Mouse (Mus musculus): ENCODE measurements around the gene Sf3a2. TPM values are rescaled to one million over a fixed set of nuclear protein-coding genes. Genes with fewer than 3 reads are reported as not detected.
"Not testable (repeated sequence)": the region's sequence is repeated elsewhere in the genome, so short reads cannot be mapped to it uniquely, and the experiment has no call there.

The Sf3a2 gene
- polyA plus RNA-seq, 1 experiment: 413 TPM

GRCm38 (mm10) chr10:80808099-80808984 is 10.3 kb downstream of the Sf3a2 start:
- H3K36me3 ChIP-seq (replicated peaks; ENCODE audit: low read length): peaks cover 39% of the 10 kb centered on the region

DNA sequence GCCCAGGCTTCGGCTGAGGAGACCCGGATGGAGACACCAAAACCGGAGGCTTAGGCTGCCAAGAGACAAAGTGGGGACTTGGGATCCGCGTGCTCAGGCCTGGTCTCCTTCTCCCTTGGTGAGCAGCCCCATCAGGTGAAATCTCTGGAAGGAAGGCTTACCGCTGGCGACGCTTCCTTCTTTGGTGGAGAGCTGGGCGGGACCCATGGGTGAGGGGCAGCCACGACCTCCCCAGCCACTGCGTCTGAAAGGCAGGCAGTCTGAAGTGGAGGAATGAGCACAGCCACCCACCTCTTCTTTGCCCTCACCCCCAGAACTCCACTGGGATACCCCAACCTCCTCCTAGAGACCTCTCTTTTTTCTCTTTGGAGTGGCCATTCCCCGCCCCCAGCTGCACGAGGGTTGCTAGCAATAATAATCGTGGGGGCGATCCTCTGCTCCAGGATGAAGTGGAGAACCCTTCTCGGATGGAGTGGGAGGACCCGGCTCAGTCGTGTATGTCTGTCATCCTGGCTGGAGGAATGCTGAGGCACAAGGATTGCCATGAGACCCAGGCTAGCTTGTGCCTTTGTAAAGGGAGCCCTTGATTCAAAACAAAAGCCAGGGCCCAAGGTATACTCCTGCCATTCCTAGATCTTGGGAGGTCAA is 11.1 kb downstream of the Sf3a2 start:
- H3K27me3 ChIP-seq (replicated peaks): peaks cover 47% of the 10 kb centered on the region
- peak overlapping the region; percentile 64 for H3K4me3 ChIP-seq (replicated peaks)

More at GRCm38 (mm10) chr10:80808099-80808984, 10.3 kb downstream of the Sf3a2 start:
- Histone ChIP-seq H3K4me1 (peaks cover 65% of the 10 kb centered on the region), H3K9me3 (no peaks in the 10 kb centered on the region), H3K27me3 (replicated peaks) (peaks cover 43% of the 10 kb centered on the region), H3K4me3 (replicated peaks) (peak overlapping the region; percentile 64)
- no peak for TF ChIP-seq GATA1 (IDR thresholded peaks at IDR 0.05; ENCODE audit: borderline replicate concordance, low read length)

GRCm38 (mm10) chr10:80810084-80810483 is 12.1 kb downstream of the Sf3a2 start:
- Histone ChIP-seq H3K27me3 (replicated peaks) (peaks cover 49% of the 10 kb centered on the region), H3K4me1 (peaks cover 71% of the 10 kb centered on the region), H3K36me3 (replicated peaks; ENCODE audit: low read length) (peaks cover 21% of the 10 kb centered on the region), H3K9me3 (no peaks in the 10 kb centered on the region), H3K4me3 (replicated peaks) (peak overlapping the region; percentile 67)
- no peak for TF ChIP-seq FLI1 (IDR thresholded peaks at IDR 0.05; ENCODE audit: low read length)
- no peak for TF ChIP-seq GATA1 (IDR thresholded peaks at IDR 0.05; ENCODE audit: borderline replicate concordance, low read length)

More for the DNA sequence above, 11.1 kb downstream of the Sf3a2 start:
- Histone ChIP-seq H3K9me3 (no peaks in the 10 kb centered on the region), H3K36me3 (replicated peaks; ENCODE audit: low read length) (peaks cover 31% of the 10 kb centered on the region), H3K4me1 (peaks cover 68% of the 10 kb centered on the region)
- TF ChIP-seq GATA1 (IDR thresholded peaks at IDR 0.05; ENCODE audit: borderline replicate concordance, low read length) (no peak), FLI1 (IDR thresholded peaks at IDR 0.05; ENCODE audit: low read length) (no peak)

DNA sequence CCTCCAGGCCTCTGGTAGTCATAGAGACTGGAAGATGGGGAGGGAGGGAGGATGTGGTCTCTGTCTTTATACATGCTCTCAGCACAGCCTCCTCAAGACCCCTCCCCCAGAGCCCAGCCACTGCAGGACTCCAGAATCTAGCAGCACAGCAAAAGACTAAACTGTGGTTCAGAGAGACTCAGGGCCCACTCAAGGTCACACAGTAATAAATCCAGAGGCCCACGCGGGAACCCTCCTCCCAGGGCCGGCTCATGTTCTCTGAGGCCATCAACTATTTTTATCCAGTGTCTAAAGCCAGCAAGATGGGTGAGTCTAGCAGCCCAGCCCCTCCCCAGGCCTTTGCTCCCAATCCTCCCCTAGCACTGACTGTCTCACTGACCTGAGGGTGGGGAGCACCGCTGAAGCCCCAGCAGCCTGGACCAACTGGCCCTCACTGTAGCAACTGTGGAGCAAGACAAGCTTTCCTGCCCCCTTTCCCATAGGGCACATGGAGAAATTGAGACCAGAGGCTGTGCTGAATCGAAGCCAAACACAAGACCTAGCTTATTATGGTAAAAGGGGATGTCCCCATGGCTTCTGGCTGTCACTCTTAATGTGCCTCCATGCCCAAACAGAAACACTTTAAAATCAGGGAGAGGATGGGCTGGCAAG is 14.5 kb downstream of the Sf3a2 start:
- no peaks in the 10 kb centered on the region for H3K9me3 ChIP-seq
- no peaks in the 10 kb centered on the region for H3K36me3 ChIP-seq (replicated peaks; ENCODE audit: low read length)
- peaks cover 48% of the 10 kb centered on the region for H3K4me1 ChIP-seq
- H3K4me3 ChIP-seq (replicated peaks): no peak overlapping the region
- no peak for TF ChIP-seq GATA1 (IDR thresholded peaks at IDR 0.05; ENCODE audit: borderline replicate concordance, low read length)
- no peak for TF ChIP-seq FLI1 (IDR thresholded peaks at IDR 0.05; ENCODE audit: low read length)
- H3K27me3 ChIP-seq (replicated peaks): peaks cover 49% of the 10 kb centered on the region

DNA sequence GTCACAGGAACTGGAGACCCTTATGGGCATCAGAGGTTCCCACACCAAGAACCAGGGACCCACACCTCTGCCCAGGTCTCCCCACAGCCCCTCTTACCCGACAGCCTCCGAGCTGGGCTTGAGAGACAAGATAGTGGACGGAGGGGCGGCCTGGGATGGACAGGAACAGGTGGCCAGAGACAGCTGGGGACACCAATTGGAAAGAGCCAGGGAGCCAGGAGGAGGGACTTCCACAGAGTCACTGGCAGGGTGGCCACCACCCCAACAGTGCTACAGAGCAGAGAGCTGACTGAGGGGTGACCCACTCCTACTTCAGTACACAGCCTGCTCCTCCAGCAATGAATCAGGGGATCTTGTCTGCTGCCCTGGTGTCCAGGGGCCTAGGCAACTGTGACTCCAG is 15.4 kb downstream of the Sf3a2 start, which contains the start of gene Jsrp1:
Gene Jsrp1 (minus strand): TSS at position 133 of the 400 bp plus-strand sequence.
- Histone ChIP-seq H3K27me3 (replicated peaks) (peaks cover 44% of the 10 kb centered on the region), H3K4me3 (replicated peaks) (peak within 1 kb of the TSS; percentile 1), H3K4me1 (peaks cover 42% of the 10 kb centered on the region), H3K36me3 (replicated peaks; ENCODE audit: low read length) (no peaks in the 10 kb centered on the region), H3K9me3 (no peaks in the 10 kb centered on the region)
- TF ChIP-seq FLI1 (IDR thresholded peaks at IDR 0.05; ENCODE audit: low read length) (no peak), GATA1 (IDR thresholded peaks at IDR 0.05; ENCODE audit: borderline replicate concordance, low read length) (no peak)

- Histone ChIP-seq H3K27me3 (replicated peaks) (peaks cover 31% of the 10 kb centered on the region), H3K9me3 (no peaks in the 10 kb centered on the region), H3K4me3 (replicated peaks) (no peak overlapping the region), H3K4me1 (peaks cover 45% of the 10 kb centered on the region), H3K36me3 (replicated peaks; ENCODE audit: low read length) (no peaks in the 10 kb centered on the region)
- no peak for TF ChIP-seq GATA1 (IDR thresholded peaks at IDR 0.05; ENCODE audit: borderline replicate concordance, low read length)
- TF ChIP-seq FLI1 (IDR thresholded peaks at IDR 0.05; ENCODE audit: low read length): no peak
Measured at GRCm38 (mm10) chr10:80814800-80815199, 16.8 kb downstream of the Sf3a2 start.

DNA sequence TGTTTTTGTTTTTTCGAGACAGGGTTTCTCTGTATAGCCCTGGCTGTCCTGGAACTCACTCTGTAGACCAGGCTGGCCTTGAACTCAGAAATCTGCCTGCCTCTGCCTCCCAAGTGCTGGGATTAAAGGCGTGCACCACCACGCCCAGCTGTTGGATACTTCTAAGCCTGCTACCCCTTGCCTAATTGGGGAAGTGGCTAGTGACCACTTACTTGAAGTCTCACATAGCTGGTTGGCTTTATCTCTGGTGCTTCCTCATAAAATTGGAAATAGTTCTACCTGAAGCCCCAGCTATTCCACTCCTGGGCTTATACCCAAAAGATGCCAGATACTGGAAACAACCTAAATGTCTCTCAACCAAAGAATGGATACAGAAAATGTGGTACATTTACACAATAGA is 18.3 kb downstream of the Sf3a2 start:
- not testable (repeated sequence) for H3K36me3 ChIP-seq (replicated peaks; ENCODE audit: low read length); H3K9me3 ChIP-seq; H3K4me3 ChIP-seq (replicated peaks)
- H3K4me1 ChIP-seq: peaks cover 34% of the 10 kb centered on the region
- H3K27me3 ChIP-seq (replicated peaks): peaks cover 21% of the 10 kb centered on the region

DNA sequence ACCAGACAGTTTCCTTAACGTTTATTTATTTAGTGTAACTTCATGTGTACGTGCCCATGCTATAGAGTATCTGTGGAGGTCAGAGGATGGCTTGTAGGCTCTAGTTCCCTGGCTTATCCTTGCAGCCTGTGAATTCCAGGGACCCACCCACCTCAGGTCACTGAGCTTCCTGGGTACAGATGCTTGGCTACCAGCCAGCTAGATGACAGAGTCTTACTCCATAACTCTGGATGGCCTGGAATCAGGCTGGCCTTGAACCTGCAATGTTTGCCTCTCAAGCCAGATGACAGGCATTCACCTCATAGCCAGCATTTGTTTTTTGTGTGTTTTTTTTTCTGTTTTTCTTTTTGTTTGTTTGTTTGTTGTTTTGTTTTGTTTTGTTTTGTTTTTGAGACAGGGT is 19.2 kb downstream of the Sf3a2 start:
- Histone ChIP-seq H3K4me1 (peaks cover 33% of the 10 kb centered on the region), H3K9me3 (no peaks in the 10 kb centered on the region), H3K27me3 (replicated peaks) (peaks cover 15% of the 10 kb centered on the region), H3K36me3 (replicated peaks; ENCODE audit: low read length) (no peaks in the 10 kb centered on the region), H3K4me3 (replicated peaks) (no peak overlapping the region)
- TF ChIP-seq FLI1 (IDR thresholded peaks at IDR 0.05; ENCODE audit: low read length) (no peak), GATA1 (IDR thresholded peaks at IDR 0.05; ENCODE audit: borderline replicate concordance, low read length) (no peak)

GRCm38 (mm10) chr10:80817955-80818354 is 20.0 kb downstream of the Sf3a2 start:
- H3K27me3 ChIP-seq (replicated peaks); H3K36me3 ChIP-seq (replicated peaks; ENCODE audit: low read length); H3K4me3 ChIP-seq (replicated peaks); H3K9me3 ChIP-seq: not testable (repeated sequence)
- peaks cover 32% of the 10 kb centered on the region for H3K4me1 ChIP-seq
